Comparison of ENCODE assay signal across 10 mouse cellular contexts in the genomic region with DNA sequence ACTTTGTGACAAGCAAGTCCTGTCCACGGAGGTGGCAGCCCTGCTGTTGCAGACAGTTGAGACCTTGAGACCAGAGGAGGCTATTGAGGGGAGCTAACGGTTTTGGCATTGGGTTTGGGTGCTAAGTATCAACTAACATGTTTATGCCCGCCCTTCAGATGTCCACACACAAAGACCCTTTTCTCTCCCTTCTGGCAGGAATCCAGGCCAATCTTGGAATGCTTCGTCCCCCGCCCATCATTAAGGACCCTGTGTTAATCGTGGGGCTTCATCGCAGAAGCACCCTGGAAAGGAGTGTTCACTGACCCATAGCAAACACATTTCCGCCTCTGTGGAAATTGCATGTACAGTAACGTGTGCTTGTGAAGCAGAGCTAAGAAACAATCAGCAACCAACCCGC.
A peak's percentile ranks its signal among the peaks of the same experiment; 100 is the strongest.
DNase-seq lines count a peak whose midpoint lies in the region; ATAC-seq lines count a peak whose summit lies in the region.
"Had no signal": no experiment of that assay in that cellular context is flagged by ENCODE, and none has a peak within 500 bp of the region (broad histone marks: within the 10 kb centered on the region; RNA-seq: fewer than 3 reads in every experiment).

No protein-coding gene starts in this region.

- ATAC-seq in midbrain, embryonic 12.5 days (ENCODE audit: low FRiP score, low read depth): peak; percentile 66
- no peak; the same call in 1 of the 2 replicates for ATAC-seq in midbrain, embryonic 15.5 days (replicated peaks)
- peak; percentile 89 for ATAC-seq in forebrain, embryonic 12.5 days (ENCODE audit: low FRiP score)
- ATAC-seq in hindbrain, embryonic 16.5 days: peak; percentile 92
- ATAC-seq in neural tube, embryonic 15.5 days (ENCODE audit: low FRiP score): peak; percentile 70
- ATAC-seq in megakaryocyte, adult 5-6 weeks (ENCODE audit: poor library complexity, severe bottlenecking): no peak

- no peaks in the 10 kb centered on the region for H3K27me3 ChIP-seq in midbrain, embryonic 12.5 days
- no peaks in the 10 kb centered on the region for H3K27me3 ChIP-seq in midbrain, embryonic 15.5 days (replicated peaks)
- no peaks in the 10 kb centered on the region for H3K27me3 ChIP-seq in forebrain, embryonic 12.5 days
- no peaks in the 10 kb centered on the region for H3K27me3 ChIP-seq in hindbrain, embryonic 16.5 days (replicated peaks; ENCODE audit: control insufficient read depth, insufficient read depth, low read length)
- no peaks in the 10 kb centered on the region for H3K27me3 ChIP-seq in neural tube, embryonic 15.5 days (replicated peaks)
- H3K27me3 ChIP-seq: lung, embryonic 15.5 days had no signal

- H3K9me3 ChIP-seq in midbrain, embryonic 12.5 days: no peaks in the 10 kb centered on the region
- no peaks in the 10 kb centered on the region for H3K9me3 ChIP-seq in midbrain, embryonic 15.5 days
- H3K9me3 ChIP-seq in forebrain, embryonic 12.5 days: no peaks in the 10 kb centered on the region
- H3K9me3 ChIP-seq in hindbrain, embryonic 16.5 days (ENCODE audit: control insufficient read depth, low read length): no peaks in the 10 kb centered on the region
- H3K9me3 ChIP-seq in neural tube, embryonic 15.5 days (replicated peaks): no peaks in the 10 kb centered on the region
- H3K9me3 ChIP-seq: lung, embryonic 15.5 days had no signal

- DNase-seq in kidney, adult 9 months: no peak
- no peak for DNase-seq in yolk sac, embryonic 10.5 days (ENCODE audit: low spot score)
- DNase-seq: heart, adult 18-20 months had no signal

- peaks cover 8% of the 10 kb centered on the region; the same call in 1 of the 2 replicates for H3K4me1 ChIP-seq in midbrain, embryonic 12.5 days
- no peaks in the 10 kb centered on the region for H3K4me1 ChIP-seq in midbrain, embryonic 15.5 days
- H3K4me1 ChIP-seq in forebrain, embryonic 12.5 days: peaks cover 10% of the 10 kb centered on the region
- H3K4me1 ChIP-seq in hindbrain, embryonic 16.5 days (ENCODE audit: control insufficient read depth, insufficient read depth, low read depth, low read length): no peaks in the 10 kb centered on the region
- peaks cover 3% of the 10 kb centered on the region; the same call in 1 of the 2 replicates for H3K4me1 ChIP-seq in neural tube, embryonic 15.5 days
- H3K4me1 ChIP-seq: lung, embryonic 15.5 days had no signal

- no peak overlapping the region for H3K27ac ChIP-seq in midbrain, embryonic 12.5 days (replicated peaks)
- H3K27ac ChIP-seq in midbrain, embryonic 15.5 days: no peak overlapping the region
- H3K27ac ChIP-seq in forebrain, embryonic 12.5 days: no peak overlapping the region
- H3K27ac ChIP-seq in hindbrain, embryonic 16.5 days (ENCODE audit: low read depth, low read length): no peak overlapping the region
- H3K27ac ChIP-seq in neural tube, embryonic 15.5 days (replicated peaks): peak overlapping the region; percentile 25; the same call in 1 of the 2 replicates
- H3K27ac ChIP-seq: lung, embryonic 15.5 days had no signal

- H3K9ac ChIP-seq in midbrain, embryonic 12.5 days (replicated peaks): no peak overlapping the region
- H3K9ac ChIP-seq in midbrain, embryonic 15.5 days: no peak overlapping the region
- 0 out of 2 replicates have a peak overlapping the region, but pooled peaks have one; percentile 2 for H3K9ac ChIP-seq in forebrain, embryonic 12.5 days
- no peak overlapping the region for H3K9ac ChIP-seq in hindbrain, embryonic 16.5 days (ENCODE audit: low read depth, low read length)
- no peak overlapping the region for H3K9ac ChIP-seq in neural tube, embryonic 15.5 days (replicated peaks)
- H3K9ac ChIP-seq: lung, embryonic 15.5 days had no signal

- H3K4me3 ChIP-seq in midbrain, embryonic 12.5 days: no peak overlapping the region
- H3K4me3 ChIP-seq in midbrain, embryonic 15.5 days: no peak overlapping the region
- no peak overlapping the region for H3K4me3 ChIP-seq in forebrain, embryonic 12.5 days (replicated peaks)
- H3K4me3 ChIP-seq in hindbrain, embryonic 16.5 days (ENCODE audit: low read length): no peak overlapping the region
- no peak overlapping the region for H3K4me3 ChIP-seq in neural tube, embryonic 15.5 days (replicated peaks)
- H3K4me3 ChIP-seq: lung, embryonic 15.5 days had no signal

- H3K36me3 ChIP-seq in midbrain, embryonic 12.5 days: no peaks in the 10 kb centered on the region
- H3K36me3 ChIP-seq in midbrain, embryonic 15.5 days (replicated peaks): no peaks in the 10 kb centered on the region
- H3K36me3 ChIP-seq in forebrain, embryonic 12.5 days (replicated peaks): no peaks in the 10 kb centered on the region
- H3K36me3 ChIP-seq in hindbrain, embryonic 16.5 days (ENCODE audit: control insufficient read depth, insufficient read depth, low read length): no peaks in the 10 kb centered on the region
- no peaks in the 10 kb centered on the region for H3K36me3 ChIP-seq in neural tube, embryonic 15.5 days
- H3K36me3 ChIP-seq: lung, embryonic 15.5 days had no signal

- 52% methylated on average over 10 of the region's 10 CpGs for WGBS in midbrain, embryonic 12.5 days
- 35% methylated on average over 10 of the region's 10 CpGs for WGBS in midbrain, embryonic 15.5 days
- 25% methylated on average over 10 of the region's 10 CpGs for WGBS in forebrain, embryonic 12.5 days
- 31% methylated on average over 10 of the region's 10 CpGs for WGBS in hindbrain, embryonic 16.5 days
- 21% methylated on average over 10 of the region's 10 CpGs for WGBS in neural tube, embryonic 15.5 days

- H3K4me2 ChIP-seq in midbrain, embryonic 12.5 days (replicated peaks): no peak overlapping the region
- no peak overlapping the region for H3K4me2 ChIP-seq in midbrain, embryonic 15.5 days
- peak overlapping the region; percentile 24 for H3K4me2 ChIP-seq in forebrain, embryonic 12.5 days
- H3K4me2 ChIP-seq in hindbrain, embryonic 16.5 days (ENCODE audit: low read length): no peak overlapping the region
- no peak overlapping the region for H3K4me2 ChIP-seq in neural tube, embryonic 15.5 days
- H3K4me2 ChIP-seq: lung, embryonic 15.5 days had no signal

Comparison
In these comparisons a context has a peak if more than half of its experiments do, and no peak if none do; other contexts are left out.
1. ATAC-seq: peak in midbrain, embryonic 12.5 days (single experiment), forebrain, embryonic 12.5 days (single experiment), hindbrain, embryonic 16.5 days (single experiment) and neural tube, embryonic 15.5 days (single experiment); none in midbrain, embryonic 15.5 days (single experiment) and megakaryocyte, adult 5-6 weeks (single experiment).